Mouse (Mus musculus) limb, embryonic 11.5 days (tissue): Measurements from ENCODE around the gene Ei24. TPM values are rescaled to one million over a fixed set of nuclear protein-coding genes. Genes with fewer than 3 reads are reported as not detected.

Experiments
- ATAC-seq: fragments of 200-750 bp; cut with Nextera tagmentation; 2 replicates; pipeline ENCODE4 v1.8.0; 2017; ENCODE audit warnings: low read depth; ENCODE audit not compliant: insufficient number of reproducible peaks, low FRiP score, low TSS enrichment
- DNase-seq: peaks from one replicate; pipeline ENCODE4 v3.0.0-alpha.2; 2015; ENCODE audit warnings: low spot score
- H3K27ac ChIP-seq: fragments of 300-500 bp; sonication (generic); replicated peaks from 2 replicates; pipeline ENCODE4 v1.5.1; 2014; ENCODE audit warnings: low read depth, mild to moderate bottlenecking, low read length
- H3K27me3 ChIP-seq: fragments of 300-500 bp; sonication (generic); 2 replicates; pipeline ENCODE4 v1.6.1; 2014; ENCODE audit warnings: mild to moderate bottlenecking, low read length, mixed read lengths; ENCODE audit not compliant: control insufficient read depth, insufficient read depth
- H3K36me3 ChIP-seq: fragments of 300-500 bp; sonication (generic); 2 replicates; pipeline ENCODE4 v1.6.1; 2014; ENCODE audit warnings: mild to moderate bottlenecking, low read length, moderate library complexity, mixed read lengths; ENCODE audit not compliant: control insufficient read depth, insufficient read depth
- H3K4me1 ChIP-seq: fragments of 300-500 bp; sonication (generic); 2 replicates; pipeline ENCODE4 v1.6.1; 2014; ENCODE audit warnings: low read length, mixed read lengths; ENCODE audit not compliant: control insufficient read depth, insufficient read depth
- H3K4me2 ChIP-seq: fragments of 300-500 bp; sonication (generic); 2 replicates; pipeline ENCODE4 v1.6.1; 2014; ENCODE audit warnings: low read depth, mild to moderate bottlenecking, moderate library complexity; ENCODE audit not compliant: severe bottlenecking
- H3K4me3 ChIP-seq: fragments of 300-500 bp; sonication (generic); 2 replicates; pipeline ENCODE4 v1.5.1; 2014; ENCODE audit warnings: low read depth, low read length
- H3K9ac ChIP-seq: fragments of 300-500 bp; sonication (generic); 2 replicates; pipeline ENCODE4 v1.6.1; 2014; ENCODE audit warnings: mild to moderate bottlenecking, low read length
- H3K9me3 ChIP-seq: fragments of 300-500 bp; sonication (generic); 2 replicates; pipeline ENCODE4 v1.6.1; 2016; ENCODE audit warnings: low read length; ENCODE audit not compliant: control insufficient read depth
- WGBS: fragments of 180-500 bp; shearing (Covaris S2); extraction: QIAGEN DNeasy Blood & Tissue Kit; methylation state at CpG from one replicate; pipeline ENCODE4 v1.1.7; 2014; 5-methylcytosine and 5-hydroxymethylcytosine counted together
- polyA plus RNA-seq: library from polyadenylated mRNA; unstranded; fragments of >200 nt; fragmentation: Nextera tagmentation; extraction: Ambion mirVana; gene quantifications from 2 replicates; pipeline ENCODE4 v1.2.1, GENCODE M21; 2014

Ei24 gene
- polyA plus RNA-seq, 1 experiment from 2014 or later, result 73.6 TPM

- DNase-seq, result peak; percentile 56
- ATAC-seq, result no peak; the same call in 1 of the 2 replicates
- Histone ChIP-seq H3K9me3 (no peaks in the 10 kb centered on the region), H3K27ac (peak overlapping the region; percentile 79), H3K36me3 (peaks cover 6% of the 10 kb centered on the region; the same call in 1 of the 2 replicates), H3K4me3 (peak overlapping the region; percentile 92), H3K27me3 (no peaks in the 10 kb centered on the region), H3K4me1 (peaks cover 5% of the 10 kb centered on the region), H3K4me2 (peak overlapping the region; percentile 74), H3K9ac (peak overlapping the region; percentile 88)
- 14% methylated on average over 25 of the region's 25 CpGs for WGBS
Measured at GRCm38 (mm10) chr9:36768156-36769047, 28.8 kb downstream of the Ei24 start.

GRCm38 (mm10) chr9:36767203-36768143 lies 29.7 kb downstream of the Ei24 start, which contains the start of gene Stt3a:
Gene Stt3a, minus strand, starts transcription at chr9:36767679.
- ATAC-seq (peak; percentile 100), DNase-seq (peak; percentile 97)
- peak within 1 kb of the TSS; percentile 88 for H3K9ac ChIP-seq
- peak within 1 kb of the TSS; percentile 79 for H3K27ac ChIP-seq
- WGBS, result under 1% methylated on average over 60 of the region's 60 CpGs
- peaks cover 5% of the 10 kb centered on the region for H3K4me1 ChIP-seq
- H3K4me3 ChIP-seq, result peak within 1 kb of the TSS; percentile 92
- peak within 1 kb of the TSS; percentile 74 for H3K4me2 ChIP-seq
- H3K36me3 ChIP-seq, result peaks cover 7% of the 10 kb centered on the region
- H3K9me3 ChIP-seq, result no peaks in the 10 kb centered on the region
- no peaks in the 10 kb centered on the region for H3K27me3 ChIP-seq

- peaks cover 5% of the 10 kb centered on the region for H3K4me1 ChIP-seq
- no peak overlapping the region for H3K4me3 ChIP-seq
- DNase-seq, result no peak
- H3K27me3 ChIP-seq, result no peaks in the 10 kb centered on the region
- H3K36me3 ChIP-seq, result peaks cover 13% of the 10 kb centered on the region
- no peak overlapping the region for H3K4me2 ChIP-seq
- H3K9me3 ChIP-seq, result no peaks in the 10 kb centered on the region
- no peak overlapping the region for H3K27ac ChIP-seq
- no peak overlapping the region for H3K9ac ChIP-seq
- WGBS, result 97% methylated on average over 1 of the region's 1 CpGs
- no peak for ATAC-seq
Measured at GRCm38 (mm10) chr9:36764378-36764777, 32.8 kb downstream of the Ei24 start.

Other genes starting within 250 kb of the Ei24 start
- gene Gm17689, start 214.8 kb downstream of the Ei24 start, polyA plus RNA-seq, result not detected in 2 replicates
- gene A630095E13Rik, start 154.0 kb downstream of the Ei24 start, polyA plus RNA-seq, result not detected in 2 replicates
- gene Acrv1, start 104.2 kb downstream of the Ei24 start, polyA plus RNA-seq, result not detected in 2 replicates
- gene Chek1, start 70.3 kb downstream of the Ei24 start, polyA plus RNA-seq, result 72.3 and 74.3 TPM in 2 replicates
- 197 and 238 TPM in 2 replicates for gene Stt3a, start 29.7 kb downstream of the Ei24 start, polyA plus RNA-seq
- gene Fez1, start 24.5 kb upstream of the Ei24 start, polyA plus RNA-seq, result 14.7 and 15.7 TPM in 2 replicates